Mouse (Mus musculus) midbrain, embryonic 16.5 days (tissue): Measurements from ENCODE around the gene Fez2. TPM values are rescaled to one million over a fixed set of nuclear protein-coding genes. Genes with fewer than 3 reads are reported as not detected.

Experiments
- ATAC-seq: fragments of 200-750 bp; cut with Nextera tagmentation; 2 replicates; pipeline ENCODE4 v1.8.0; 2017; ENCODE audit warnings: moderate TSS enrichment
- H3K27ac ChIP-seq: fragments of 300-500 bp; sonication (generic); 2 replicates; pipeline ENCODE4 v1.5.1; 2014; ENCODE audit warnings: mild to moderate bottlenecking, low read length, mixed read lengths
- H3K27me3 ChIP-seq: fragments of 300-500 bp; sonication (generic); 2 replicates; pipeline ENCODE4 v1.6.1; 2014; ENCODE audit warnings: low read depth, low read length, mixed read lengths; ENCODE audit not compliant: control insufficient read depth, insufficient read depth
- H3K36me3 ChIP-seq: fragments of 300-500 bp; sonication (generic); 2 replicates; pipeline ENCODE4 v1.6.1; 2014; ENCODE audit warnings: mild to moderate bottlenecking, low read length, moderate library complexity, mixed read lengths; ENCODE audit not compliant: control insufficient read depth, insufficient read depth
- H3K4me1 ChIP-seq: fragments of 300-500 bp; sonication (generic); 2 replicates; pipeline ENCODE4 v1.6.1; 2014; ENCODE audit warnings: mild to moderate bottlenecking, low read length, mixed read lengths; ENCODE audit not compliant: control insufficient read depth, insufficient read depth
- H3K4me2 ChIP-seq: fragments of 300-500 bp; sonication (generic); 2 replicates; pipeline ENCODE4 v1.6.1; 2014; ENCODE audit warnings: mild to moderate bottlenecking, low read length, mixed read lengths
- H3K4me3 ChIP-seq: fragments of 300-500 bp; sonication (generic); 2 replicates; pipeline ENCODE4 v1.5.1; 2014; ENCODE audit warnings: low read depth, mild to moderate bottlenecking, low read length, moderate library complexity, mixed read lengths
- H3K9ac ChIP-seq: fragments of 300-500 bp; sonication (generic); 2 replicates; pipeline ENCODE4 v1.6.1; 2014; ENCODE audit warnings: low read depth, low read length, mixed read lengths
- H3K9me3 ChIP-seq: fragments of 300-500 bp; sonication (generic); replicated peaks from 2 replicates; pipeline ENCODE4 v1.6.1; 2014; ENCODE audit warnings: mild to moderate bottlenecking, low read length, mixed read lengths; ENCODE audit not compliant: control insufficient read depth, poor library complexity, severe bottlenecking
- WGBS: fragments of 180-500 bp; shearing (Covaris S2); extraction: QIAGEN DNeasy Blood & Tissue Kit; methylation state at CpG from one replicate; pipeline ENCODE4 v1.1.7; 2014; 5-methylcytosine and 5-hydroxymethylcytosine counted together
- polyA plus RNA-seq: library from polyadenylated mRNA; unstranded; fragments of >200 nt; fragmentation: Nextera tagmentation; extraction: Ambion mirVana; gene quantifications from 2 replicates; pipeline ENCODE4 v1.2.1, GENCODE M21; 2015

Fez2 gene
- polyA plus RNA-seq, 1 experiment from 2014 or later, result 53.5 TPM

DNA sequence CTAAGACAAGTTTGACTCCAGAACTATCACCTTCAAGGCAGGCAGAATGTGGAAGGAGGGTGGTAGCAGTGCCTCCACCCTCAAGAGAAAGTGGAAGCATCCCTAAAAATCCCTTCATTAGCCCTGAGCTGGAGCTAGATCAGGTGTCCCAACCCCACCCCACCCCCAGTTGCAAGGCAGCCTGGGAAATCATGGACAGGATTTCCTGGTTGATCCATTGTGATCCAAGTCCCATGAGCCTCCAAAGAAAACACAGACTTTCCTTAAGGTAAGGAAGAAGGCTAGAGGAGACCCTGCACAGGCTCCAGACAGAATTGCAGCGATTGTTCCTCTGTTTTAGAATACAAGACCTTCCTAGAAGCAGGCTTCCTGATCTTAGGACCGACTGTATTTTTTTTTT, 63.5 kb downstream of the Fez2 start:
- no peak overlapping the region for H3K4me3 ChIP-seq
- WGBS, result 79% methylated on average over 2 of the region's 2 CpGs
- no peaks in the 10 kb centered on the region; the same call in 1 of the 2 replicates for H3K36me3 ChIP-seq
- no peaks in the 10 kb centered on the region for H3K27me3 ChIP-seq
- peaks cover 7% of the 10 kb centered on the region; the same call in 1 of the 2 replicates for H3K4me1 ChIP-seq
- no peak overlapping the region for H3K9ac ChIP-seq
- H3K4me2 ChIP-seq, result no peak overlapping the region
- peak overlapping the region; percentile 9; the same call in 1 of the 2 replicates for H3K27ac ChIP-seq
- no peaks in the 10 kb centered on the region for H3K9me3 ChIP-seq
- ATAC-seq, result no peak

DNA sequence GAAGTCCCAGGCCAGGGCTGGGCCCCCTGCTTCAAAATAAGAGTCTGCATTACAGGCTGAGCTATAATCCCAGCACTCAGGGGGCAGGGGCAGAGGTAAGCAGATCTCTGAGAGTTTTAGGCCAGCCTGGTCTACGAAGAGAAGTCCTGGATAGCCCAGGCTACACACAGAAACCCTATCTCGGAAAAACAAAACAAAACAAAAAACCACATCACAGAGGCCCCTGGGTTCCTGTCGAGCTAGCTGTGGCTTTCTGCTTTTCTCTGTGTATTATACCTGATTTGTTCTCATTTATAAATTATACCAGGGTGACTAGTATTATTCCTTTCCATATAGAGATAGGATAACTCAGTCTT, 65.5 kb downstream of the Fez2 start:
- Histone ChIP-seq H3K9me3 (no peaks in the 10 kb centered on the region), H3K27ac (no peak overlapping the region), H3K4me2 (no peak overlapping the region), H3K4me3 (no peak overlapping the region), H3K27me3 (no peaks in the 10 kb centered on the region), H3K36me3 (no peaks in the 10 kb centered on the region; the same call in 1 of the 2 replicates), H3K9ac (no peak overlapping the region), H3K4me1 (peaks cover 3% of the 10 kb centered on the region; the same call in 1 of the 2 replicates)
- no peak for ATAC-seq
- 82% methylated on average over 3 of the region's 3 CpGs for WGBS

DNA sequence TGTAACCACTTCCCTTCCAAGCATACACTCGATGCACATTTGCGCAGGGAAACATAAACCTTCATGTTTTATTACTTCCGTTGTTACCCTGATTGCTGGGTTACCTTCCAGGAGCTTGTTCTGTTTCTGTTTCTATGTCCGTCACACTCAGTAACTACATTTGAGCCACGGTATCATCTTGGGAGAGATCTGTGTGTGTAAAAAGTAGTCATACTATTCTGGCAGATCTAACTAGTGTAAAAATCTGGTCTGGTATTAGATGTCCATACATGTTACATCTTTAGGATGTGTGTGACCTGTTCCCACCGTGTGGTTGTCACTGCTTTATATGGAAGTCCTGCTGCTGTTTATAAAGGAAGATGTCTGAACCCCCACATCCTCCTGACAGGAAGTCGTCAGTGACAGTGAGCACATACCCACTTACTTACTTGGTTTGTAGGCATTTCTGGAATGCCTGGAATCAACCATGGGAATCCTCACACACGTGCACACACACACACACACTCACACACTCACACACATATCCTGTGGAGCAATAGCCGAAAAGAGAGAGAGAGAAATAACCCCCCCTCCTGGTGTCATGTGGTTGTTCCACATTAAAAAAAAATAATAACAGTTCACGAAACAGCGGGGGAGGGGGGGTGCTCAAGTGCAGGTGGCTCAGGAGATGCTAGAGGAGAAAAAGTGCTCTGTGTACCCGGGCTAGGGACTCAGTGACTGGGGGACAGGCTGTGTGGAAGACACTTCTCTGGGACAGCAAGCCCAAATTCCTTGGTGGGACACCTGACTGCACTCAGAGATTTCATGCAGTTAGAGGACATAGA, 66.1 kb downstream of the Fez2 start:
- Histone ChIP-seq H3K4me3 (no peak overlapping the region), H3K9me3 (no peaks in the 10 kb centered on the region), H3K27ac (no peak overlapping the region), H3K9ac (no peak overlapping the region), H3K36me3 (no peaks in the 10 kb centered on the region; the same call in 1 of the 2 replicates), H3K4me1 (peaks cover 3% of the 10 kb centered on the region; the same call in 1 of the 2 replicates), H3K4me2 (no peak overlapping the region), H3K27me3 (no peaks in the 10 kb centered on the region)
- whole genome bisulfite sequencing, result 81% methylated on average over 12 of the region's 12 CpGs
- ATAC-seq, result no peak

DNA sequence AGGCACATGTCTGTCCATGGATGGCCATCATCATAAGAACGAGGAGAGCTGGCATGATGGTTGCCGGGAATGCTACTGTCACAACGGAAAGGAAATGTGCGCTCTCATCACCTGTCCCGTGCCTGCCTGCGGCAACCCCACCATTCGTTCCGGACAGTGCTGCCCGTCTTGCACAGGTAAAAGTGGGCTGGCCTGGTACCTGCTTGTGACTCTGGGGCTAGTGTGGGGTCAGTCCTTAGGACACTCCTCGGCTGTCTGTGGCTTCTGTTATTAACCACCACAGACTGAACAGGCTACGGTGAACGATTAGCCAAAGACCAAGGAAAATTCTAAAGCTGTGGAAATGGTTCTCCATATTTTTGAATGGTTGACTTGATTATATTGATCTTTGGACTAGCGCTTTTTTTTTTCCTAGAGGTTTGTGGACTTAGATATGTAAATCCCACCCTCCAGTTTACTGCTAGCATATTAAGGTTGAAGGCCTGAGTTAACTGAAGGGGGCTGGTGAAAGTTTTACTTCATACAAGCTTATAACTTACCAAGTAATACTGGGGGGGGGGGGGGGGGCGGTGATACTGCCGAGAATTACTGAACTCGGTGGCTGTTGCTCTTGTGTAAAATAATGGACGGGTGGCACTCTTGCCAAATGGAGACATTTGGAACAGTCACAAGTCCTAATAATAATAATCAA, 70.7 kb downstream of the Fez2 start:
- Histone ChIP-seq H3K4me1 (peaks cover 3% of the 10 kb centered on the region; the same call in 1 of the 2 replicates), H3K4me3 (no peak overlapping the region), H3K9ac (no peak overlapping the region), H3K4me2 (no peak overlapping the region), H3K36me3 (no peaks in the 10 kb centered on the region), H3K9me3 (no peaks in the 10 kb centered on the region), H3K27ac (no peak overlapping the region), H3K27me3 (no peaks in the 10 kb centered on the region)
- no peak for ATAC-seq
- WGBS, result 95% methylated on average over 17 of the region's 17 CpGs

DNA sequence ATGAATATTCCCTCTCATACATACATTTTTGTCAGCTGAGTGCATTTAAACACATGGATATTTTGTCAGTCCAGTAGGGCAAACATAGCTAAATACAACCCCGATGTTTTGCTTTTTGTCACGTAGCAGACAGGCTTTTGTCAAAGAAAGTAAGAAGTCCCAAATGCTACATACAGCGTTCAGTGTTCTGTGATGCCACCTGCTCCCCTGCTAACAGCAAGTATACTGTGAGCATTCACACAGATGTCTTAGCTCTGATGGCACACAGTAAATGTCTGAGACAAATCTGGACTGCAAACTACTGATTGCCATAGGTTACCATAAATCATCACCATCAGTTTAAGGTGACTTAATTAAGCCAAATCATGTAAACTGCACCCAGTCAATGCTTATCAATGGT, 74.3 kb downstream of the Fez2 start:
- Histone ChIP-seq H3K27ac (no peak overlapping the region), H3K4me1 (no peaks in the 10 kb centered on the region), H3K9me3 (no peaks in the 10 kb centered on the region), H3K4me2 (no peak overlapping the region), H3K27me3 (no peaks in the 10 kb centered on the region), H3K4me3 (no peak overlapping the region), H3K9ac (no peak overlapping the region), H3K36me3 (no peaks in the 10 kb centered on the region)
- WGBS, result 86% methylated on average over 3 of the region's 3 CpGs
- no peak for ATAC-seq

GRCm38 (mm10) chr17:78335250-78335649, 82.7 kb downstream of the Fez2 start:
- Histone ChIP-seq H3K36me3 (no peaks in the 10 kb centered on the region), H3K27ac (no peak overlapping the region), H3K9me3 (no peaks in the 10 kb centered on the region), H3K4me1 (no peaks in the 10 kb centered on the region), H3K9ac (no peak overlapping the region), H3K4me3 (no peak overlapping the region), H3K27me3 (no peaks in the 10 kb centered on the region), H3K4me2 (no peak overlapping the region)
- no peak for ATAC-seq
- WGBS, result 75% methylated on average over 8 of the region's 8 CpGs

- no peak for ATAC-seq
- Histone ChIP-seq H3K4me2 (no peak overlapping the region), H3K4me3 (no peak overlapping the region), H3K36me3 (no peaks in the 10 kb centered on the region), H3K9ac (no peak overlapping the region), H3K27me3 (no peaks in the 10 kb centered on the region), H3K27ac (no peak overlapping the region), H3K9me3 (no peaks in the 10 kb centered on the region), H3K4me1 (no peaks in the 10 kb centered on the region)
- WGBS, result 96% methylated on average over 10 of the region's 10 CpGs
Observed at GRCm38 (mm10) chr17:78333275-78333674, 84.7 kb downstream of the Fez2 start.

DNA sequence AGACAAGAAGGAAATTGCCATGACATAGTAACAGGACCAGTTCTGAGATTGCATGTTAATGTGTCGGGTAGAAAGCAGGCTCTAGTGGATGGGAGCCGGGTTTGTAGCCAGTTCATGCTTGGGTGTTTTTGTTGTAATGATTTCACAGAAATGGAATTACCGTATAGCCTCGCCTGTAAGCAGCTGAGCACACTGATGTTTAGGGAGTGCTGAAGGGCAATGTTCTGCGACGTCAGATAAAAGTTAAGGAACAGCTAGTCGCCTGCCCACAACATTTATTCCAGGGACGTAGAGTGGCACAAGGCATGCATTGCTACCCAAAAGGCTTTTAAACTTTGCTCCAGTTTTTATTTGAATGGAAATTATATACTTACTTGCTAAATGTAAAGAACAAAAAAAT, 86.5 kb downstream of the Fez2 start:
- WGBS, result 76% methylated on average over 8 of the region's 8 CpGs
- H3K27ac ChIP-seq, result no peak overlapping the region
- H3K27me3 ChIP-seq, result no peaks in the 10 kb centered on the region
- no peaks in the 10 kb centered on the region for H3K36me3 ChIP-seq
- no peaks in the 10 kb centered on the region for H3K9me3 ChIP-seq
- H3K4me1 ChIP-seq, result no peaks in the 10 kb centered on the region
- no peak for ATAC-seq
- H3K9ac ChIP-seq, result no peak overlapping the region
- H3K4me3 ChIP-seq, result no peak overlapping the region
- no peak overlapping the region for H3K4me2 ChIP-seq

DNA sequence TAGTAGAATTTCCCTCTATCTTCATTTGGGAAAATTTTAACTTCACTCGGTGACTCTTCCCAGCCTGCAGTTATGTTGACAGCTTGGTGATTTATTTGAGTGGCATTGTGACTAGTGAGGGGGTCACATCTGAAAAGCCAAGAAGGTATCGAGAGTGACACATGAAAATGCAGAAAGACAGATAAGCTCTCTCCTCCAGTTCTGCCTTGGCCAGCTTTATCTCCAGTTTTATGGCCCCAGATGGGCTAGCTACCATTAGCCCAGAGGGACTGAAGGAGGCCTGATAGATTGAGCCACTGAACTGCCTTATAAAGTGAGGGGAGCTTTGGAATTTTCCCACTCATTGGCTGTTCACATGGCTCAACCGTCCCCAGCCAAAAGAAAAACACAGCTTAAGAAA, 89.7 kb downstream of the Fez2 start:
- Histone ChIP-seq H3K4me3 (no peak overlapping the region), H3K27me3 (no peaks in the 10 kb centered on the region), H3K4me1 (0 out of 2 replicates have a peak, but pooled peaks cover 4% of the 10 kb centered on the region), H3K9ac (no peak overlapping the region), H3K36me3 (no peaks in the 10 kb centered on the region), H3K4me2 (no peak overlapping the region), H3K9me3 (no peaks in the 10 kb centered on the region), H3K27ac (no peak overlapping the region)
- WGBS, result 61% methylated on average over 3 of the region's 3 CpGs
- no peak for ATAC-seq
